Mouse (Mus musculus) cerebellum, adult (tissue): Measurements from ENCODE around the gene Ybx1.

Experiments
- ATAC-seq: cut with Nextera tagmentation; 2 replicates; pipeline ENCODE4 v1.9.2; 2017; ENCODE audit warnings: mild to moderate bottlenecking, moderate library complexity, mixed read lengths; ENCODE audit not compliant: insufficient number of reproducible peaks, low FRiP score, low TSS enrichment

Ybx1 gene

DNA sequence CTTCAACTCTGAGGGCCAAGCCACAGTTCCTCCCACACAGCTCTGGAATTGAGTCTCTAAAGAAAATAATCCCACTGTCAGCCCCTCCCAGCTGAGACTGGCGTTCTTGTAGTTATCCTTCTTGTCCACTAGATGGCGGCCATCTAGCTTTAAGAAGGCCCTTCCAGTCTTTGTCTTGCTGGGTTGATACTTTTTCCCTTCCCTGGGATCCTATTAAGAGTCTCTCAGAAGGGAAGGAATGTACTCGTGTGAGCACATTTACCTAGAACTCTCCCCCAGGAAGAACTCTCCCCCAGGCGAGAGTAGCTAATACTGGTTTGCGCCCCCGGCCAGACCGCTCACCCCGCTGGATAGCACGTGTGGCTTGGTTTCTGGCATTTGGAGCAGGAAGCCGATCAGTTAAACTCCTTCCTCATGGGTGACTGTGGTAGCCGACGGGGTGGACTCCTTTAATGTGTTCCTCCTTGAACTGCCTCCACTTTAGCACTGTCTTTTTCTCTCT is 55.2 kb downstream of the Ybx1 start:
- ATAC-seq = peak; percentile 42; the same call in 1 of the 2 replicates

- no peak for ATAC-seq
Observed at GRCm38 (mm10) chr4:119238661-119239060, 55.7 kb downstream of the Ybx1 start.

- ATAC-seq = no peak
Observed at GRCm38 (mm10) chr4:119234348-119234747, 60.1 kb downstream of the Ybx1 start.

DNA sequence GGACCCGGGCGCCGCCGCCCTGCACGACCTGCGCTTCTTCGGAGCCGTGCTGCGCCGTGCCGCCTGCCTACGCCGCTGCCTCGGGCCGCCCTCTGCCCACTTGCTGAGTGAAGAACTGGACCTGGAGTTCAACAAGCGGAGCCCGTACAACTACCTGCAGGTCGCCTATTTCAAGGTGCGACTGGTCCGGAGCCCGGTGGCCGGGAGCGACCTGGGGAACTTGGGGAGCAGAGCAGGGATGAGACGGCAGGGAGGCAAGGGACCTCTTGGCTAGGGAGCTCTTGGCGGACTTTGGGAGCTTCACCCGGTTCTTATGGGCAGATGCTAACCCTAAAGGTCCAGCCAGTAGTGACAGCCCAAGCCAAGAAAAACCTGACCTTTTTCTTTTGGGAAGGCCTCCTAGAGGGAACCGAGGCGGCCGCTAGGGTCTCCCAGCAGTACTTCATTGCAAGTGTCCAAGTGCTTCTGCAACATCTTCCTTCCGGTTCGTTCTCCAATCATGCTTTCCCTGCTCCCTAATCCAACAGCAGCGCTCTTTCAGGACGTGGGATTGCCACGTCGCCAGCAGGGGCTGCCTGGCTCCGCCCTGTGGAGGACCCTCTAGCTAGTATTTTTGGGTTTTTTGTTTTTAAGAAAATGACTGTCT is 61.0 kb downstream of the Ybx1 start:
- ATAC-seq = peak; percentile 22

GRCm38 (mm10) chr4:119232410-119233255 is 61.8 kb downstream of the Ybx1 start, which contains the start of the genes AU022252 and P3h1:
AU022252 (minus strand) TSS chr4:119232712.
P3h1 (plus strand) TSS chr4:119232915.
- peak; percentile 96 for ATAC-seq
